Mouse (Mus musculus): ENCODE measurements around the gene Gata1.
"Not testable (repeated sequence)": the region's sequence is repeated elsewhere in the genome, so short reads cannot be mapped to it uniquely, and the experiment has no call there.

Gene Gata1

DNA sequence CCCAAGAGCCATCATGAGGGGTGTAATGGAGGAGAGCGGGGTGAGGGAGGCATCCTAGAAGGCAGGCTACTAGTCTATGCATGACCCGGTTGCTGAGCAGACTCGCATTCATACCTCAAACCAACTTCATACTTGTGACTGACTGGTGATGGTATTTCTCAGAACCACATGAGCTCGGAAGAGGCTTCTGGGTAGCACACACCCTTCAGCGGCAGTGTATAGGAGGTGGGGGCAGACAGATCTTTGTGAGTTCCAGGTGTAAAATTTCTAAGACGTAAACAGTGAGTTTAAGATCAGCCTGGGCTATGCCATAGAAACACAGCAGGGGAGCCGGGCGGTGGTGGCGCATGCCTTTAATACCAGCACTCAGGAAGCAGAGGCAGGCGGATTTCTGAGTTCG is at the start of gene Gata1:
Gene Gata1, minus strand, starts transcription at position 180 of the 400 bp plus-strand sequence.
- in situ Hi-C loops (cut with MboI, MseI): no loop called here

DNA sequence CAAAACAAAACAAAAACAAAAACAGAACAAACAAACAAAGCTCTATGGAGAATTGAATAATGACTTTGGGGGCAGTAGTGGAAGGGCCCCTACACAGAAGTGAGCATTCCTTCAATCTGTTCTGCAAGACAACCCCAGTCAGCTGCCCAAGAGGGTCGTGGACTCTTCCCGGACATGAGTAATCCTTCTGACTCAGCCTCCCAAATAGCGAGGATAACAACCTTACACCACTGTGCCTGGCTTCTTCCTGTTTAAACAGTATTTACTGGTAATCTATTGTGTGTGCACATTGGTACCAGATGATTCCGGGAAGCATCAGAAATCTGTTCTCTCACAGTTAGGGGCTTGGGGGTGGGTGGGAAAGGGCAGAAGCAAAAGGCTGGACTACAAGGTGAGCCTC is 48.9 kb upstream of the Gata1 start:
- in situ Hi-C loops (cut with MboI, MseI): no loop called here

DNA sequence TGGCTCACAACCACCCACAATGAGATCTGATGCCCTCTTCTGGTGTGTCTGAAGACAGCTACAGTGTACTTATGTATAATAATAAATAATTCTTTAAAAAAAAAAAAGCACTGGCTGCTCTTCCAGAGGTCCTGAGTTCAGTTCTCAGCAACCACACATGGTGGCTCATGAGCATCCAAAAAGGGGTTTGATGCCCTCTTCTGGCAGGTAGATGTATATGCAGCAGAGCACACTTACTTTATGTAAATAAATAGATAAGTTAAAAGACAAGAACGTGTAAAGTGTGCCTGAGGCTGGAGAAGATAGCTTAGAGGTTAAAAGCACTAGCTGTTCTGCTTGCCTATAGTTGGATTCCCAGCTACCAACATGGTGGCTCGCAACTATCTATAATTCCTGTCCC is 46.9 kb upstream of the Gata1 start:
- in situ Hi-C loops (cut with MboI, MseI): loop anchor here (5.0 kb wide), 1 partner anchor 87 kb away; no protein-coding TSS in a partner anchor

DNA sequence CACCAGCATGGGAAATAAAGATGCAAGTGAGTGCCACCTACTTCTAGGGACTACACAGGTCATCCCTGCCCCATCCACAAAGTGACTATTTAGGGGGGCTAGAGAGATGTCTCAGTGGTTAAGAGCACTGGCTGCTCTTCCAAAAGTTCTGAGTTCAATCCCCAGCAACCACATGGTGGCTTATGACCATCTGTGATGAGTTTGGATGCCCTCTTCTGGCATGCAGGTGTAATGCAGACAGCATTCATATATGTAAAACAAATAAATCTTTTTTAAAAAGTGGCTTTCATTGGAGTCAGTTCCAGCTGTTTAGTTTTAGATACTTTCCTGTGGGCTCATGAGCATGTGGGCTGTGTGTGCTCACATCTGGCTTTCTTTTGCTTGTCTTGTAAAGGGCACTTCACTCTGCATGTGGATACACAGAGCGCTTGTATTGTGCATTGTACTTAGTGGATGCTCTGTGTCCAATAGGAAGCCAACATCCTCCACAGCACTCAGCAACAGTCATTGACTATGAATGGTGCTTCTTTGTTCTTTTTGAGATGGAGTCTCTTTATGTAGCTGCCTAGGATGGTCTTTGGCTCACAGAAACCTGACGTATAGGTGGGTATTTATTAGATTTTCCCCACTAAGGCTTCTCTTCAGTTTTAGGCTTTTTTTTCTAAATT is 42.4 kb upstream of the Gata1 start:
- in situ Hi-C loops (cut with MboI, MseI): loop anchor here (5.0 kb wide), 1 partner anchor 83 kb away; no protein-coding TSS in a partner anchor

DNA sequence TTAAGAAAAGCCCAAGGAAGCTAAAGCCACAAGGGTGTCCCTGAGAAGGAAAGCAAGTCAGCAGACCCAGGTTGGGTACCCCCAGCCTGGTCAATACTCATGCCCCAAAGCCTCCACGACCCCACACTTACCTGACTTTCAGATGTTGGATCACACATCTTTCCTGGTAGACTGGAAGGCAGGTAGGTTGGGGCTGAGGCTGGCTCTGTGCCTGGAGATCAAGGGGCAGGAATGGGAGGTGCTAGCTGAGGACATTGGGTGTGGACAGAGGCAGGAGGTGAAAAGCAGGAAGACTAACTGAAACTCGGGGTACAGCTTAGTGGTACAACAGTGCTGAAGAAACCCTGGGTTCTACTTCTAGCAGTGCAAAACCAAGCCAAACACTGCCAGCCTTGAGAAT is 40.4 kb upstream of the Gata1 start, which contains the start of gene Glod5:
Gene Glod5, minus strand, starts transcription at position 207 of the 400 bp plus-strand sequence.
- in situ Hi-C loops (cut with MboI, MseI): loop anchor here (10.0 kb wide), 1 partner anchor 103 kb away; the partner anchor contains the start of gene Pcsk1n

DNA sequence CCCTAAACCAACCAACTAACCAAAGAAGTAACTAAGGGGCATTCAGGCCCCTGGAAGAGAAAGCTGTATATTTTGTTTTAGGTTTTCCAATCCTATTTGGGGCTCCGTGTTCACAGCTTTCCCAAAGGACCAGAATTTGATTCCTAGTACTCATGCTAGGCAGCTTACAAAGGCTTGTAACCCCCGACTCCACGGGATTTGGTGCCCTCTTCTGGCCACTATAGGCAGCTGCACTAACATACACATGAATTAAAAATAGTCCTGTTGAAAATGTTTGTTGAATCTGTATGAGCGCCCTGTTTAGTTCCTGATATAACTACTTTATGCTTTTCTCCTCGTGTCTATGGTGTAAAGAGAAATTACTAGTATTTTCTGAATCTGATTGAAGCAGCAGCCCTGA is 39.3 kb upstream of the Gata1 start:
- in situ Hi-C loops (cut with MboI, MseI): loop anchor here (10.0 kb wide), 1 partner anchor 102 kb away; the partner anchor contains the start of gene Pcsk1n

DNA sequence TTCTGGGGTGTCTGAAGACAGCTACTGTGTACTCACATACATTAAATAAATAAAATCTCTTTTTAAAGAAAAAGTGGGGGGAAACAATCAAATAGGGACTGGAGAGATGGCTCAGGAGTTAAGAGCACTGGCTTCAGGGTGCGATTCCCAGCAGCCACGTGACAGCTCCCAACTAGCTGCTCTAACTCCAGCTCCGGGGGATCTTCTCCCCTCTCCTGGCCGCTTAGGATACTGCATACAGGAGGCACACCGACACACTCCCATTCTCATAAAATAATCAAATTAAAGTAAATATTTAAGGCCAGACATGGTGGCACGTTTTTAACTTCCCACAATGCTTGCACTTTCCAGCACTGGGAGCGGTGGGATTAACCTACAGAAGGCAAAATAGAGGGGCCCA is 37.8 kb upstream of the Gata1 start:
- in situ Hi-C loops (cut with MboI, MseI): loop anchor here (10.0 kb wide), 1 partner anchor 101 kb away; the partner anchor contains the start of gene Pcsk1n

DNA sequence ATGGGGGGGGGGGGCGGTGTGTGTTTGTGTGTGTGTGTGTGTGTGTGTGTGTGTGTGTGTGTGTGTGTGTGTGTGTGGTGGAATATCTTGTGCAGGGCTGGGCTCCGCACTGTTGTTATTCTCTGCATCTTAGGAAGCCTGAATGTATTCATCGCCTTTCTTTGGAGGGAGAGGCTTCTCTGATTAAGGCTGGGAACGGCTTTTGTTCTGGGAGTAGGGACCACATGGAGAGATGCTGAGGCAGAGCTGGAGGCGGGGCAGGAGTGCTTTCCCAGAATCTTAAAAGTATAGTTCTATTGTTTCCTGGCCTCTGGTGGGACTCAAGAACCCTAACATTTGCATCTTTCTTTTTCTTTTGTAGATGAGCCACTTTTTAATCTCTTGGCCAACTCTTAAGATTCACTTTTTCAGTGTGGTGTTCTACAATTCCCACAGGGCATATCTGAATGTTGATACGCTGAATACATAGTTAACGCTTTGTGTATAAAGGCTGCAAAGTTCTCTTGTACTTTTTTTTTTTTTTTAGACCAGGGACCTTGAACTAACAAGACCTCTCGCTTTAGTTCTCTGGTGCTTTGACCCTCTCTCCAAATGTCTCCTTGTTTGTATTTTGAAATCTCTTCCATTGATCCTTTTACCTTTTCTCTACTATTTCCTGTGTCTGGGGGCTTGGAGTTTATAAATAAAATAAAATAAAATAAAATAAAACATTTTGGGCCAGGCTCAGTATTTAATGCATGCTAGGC is 35.9 kb upstream of the Gata1 start:
- in situ Hi-C loops (cut with MboI, MseI): loop anchor here (10.0 kb wide), 1 partner anchor 99 kb away; the partner anchor contains the start of gene Pcsk1n

DNA sequence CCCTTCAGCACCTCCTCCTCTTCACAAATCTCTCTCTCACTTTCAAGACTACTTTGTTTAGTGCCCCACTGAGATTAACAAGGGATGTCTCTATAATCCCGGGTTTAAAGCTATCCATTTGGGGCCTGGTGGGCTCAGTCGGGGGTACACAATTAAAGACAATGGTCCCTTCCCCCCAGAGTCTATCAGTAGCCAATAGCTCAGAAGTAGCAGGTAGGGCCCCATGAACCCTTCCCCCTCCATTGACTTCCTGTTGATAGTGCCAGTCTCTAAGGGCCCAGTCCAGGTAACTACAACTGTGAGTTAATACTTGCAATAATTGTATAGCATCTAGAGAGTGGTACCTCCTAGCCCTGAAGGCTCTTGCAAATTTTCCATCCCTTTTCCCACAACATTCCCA is 35.3 kb upstream of the Gata1 start:
- in situ Hi-C loops (cut with MboI, MseI): loop anchor here (10.0 kb wide), 1 partner anchor 98 kb away; the partner anchor contains the start of gene Pcsk1n

DNA sequence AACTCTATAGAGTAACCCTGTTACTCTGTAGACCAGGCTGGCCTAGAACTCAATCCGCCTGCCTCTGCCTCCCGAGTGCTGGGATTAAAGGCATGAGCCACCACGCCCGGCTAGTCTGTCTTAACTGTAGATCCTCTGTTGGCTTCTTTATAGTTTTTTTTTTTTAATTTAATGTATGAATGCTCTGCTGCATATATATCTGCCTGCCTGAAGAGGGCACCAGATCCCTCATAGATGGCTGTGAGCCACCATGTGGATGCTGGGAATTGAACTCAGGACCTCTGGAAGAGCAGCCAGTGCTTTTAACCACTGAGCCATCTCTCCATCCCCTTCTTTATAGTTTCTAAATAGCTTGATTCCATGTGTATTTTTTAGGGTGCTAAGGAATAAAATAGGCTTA is 31.5 kb upstream of the Gata1 start:
- in situ Hi-C loops (cut with MboI, MseI): not testable (repeated sequence)

DNA sequence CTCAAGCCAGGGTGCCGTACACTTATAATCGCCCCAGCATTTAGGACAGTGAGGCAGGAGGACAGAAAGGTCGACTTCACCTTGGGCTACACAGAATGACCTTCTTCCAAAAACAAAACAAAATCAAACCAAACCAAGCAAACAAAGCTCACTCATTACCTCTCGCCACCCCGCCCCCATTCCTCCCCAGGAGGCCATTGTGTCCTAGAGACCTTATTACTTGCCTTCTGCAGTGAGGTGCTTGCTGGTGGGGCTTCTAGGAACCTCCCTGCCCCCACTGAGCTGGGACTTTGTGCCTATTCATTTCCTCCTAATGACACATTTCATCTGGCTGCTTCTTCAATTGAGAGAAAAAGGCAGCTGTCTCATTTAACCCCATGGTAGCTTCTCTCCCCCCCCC is 30.7 kb upstream of the Gata1 start:
- in situ Hi-C loops (cut with MboI, MseI): no loop called here

DNA sequence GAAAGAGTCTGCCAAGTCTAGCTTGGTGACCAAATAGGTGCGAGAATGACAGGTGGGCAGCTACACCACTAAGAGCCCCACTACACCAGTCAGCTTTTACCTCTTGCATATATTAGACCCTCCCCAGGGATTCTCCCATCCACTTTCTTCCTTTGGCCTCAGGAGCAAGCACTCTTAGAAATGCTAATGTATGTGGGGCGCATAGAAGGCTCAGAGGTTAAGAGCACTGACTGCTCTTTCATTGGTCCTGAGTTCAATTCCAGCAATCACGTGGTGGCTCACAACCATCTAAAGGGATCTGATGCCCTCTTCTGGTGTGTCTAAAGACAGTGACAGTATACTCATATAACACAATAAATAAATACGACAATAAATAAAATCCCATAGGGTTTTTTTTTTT is 25.1 kb upstream of the Gata1 start:
- in situ Hi-C loops (cut with MboI, MseI): no loop called here

DNA sequence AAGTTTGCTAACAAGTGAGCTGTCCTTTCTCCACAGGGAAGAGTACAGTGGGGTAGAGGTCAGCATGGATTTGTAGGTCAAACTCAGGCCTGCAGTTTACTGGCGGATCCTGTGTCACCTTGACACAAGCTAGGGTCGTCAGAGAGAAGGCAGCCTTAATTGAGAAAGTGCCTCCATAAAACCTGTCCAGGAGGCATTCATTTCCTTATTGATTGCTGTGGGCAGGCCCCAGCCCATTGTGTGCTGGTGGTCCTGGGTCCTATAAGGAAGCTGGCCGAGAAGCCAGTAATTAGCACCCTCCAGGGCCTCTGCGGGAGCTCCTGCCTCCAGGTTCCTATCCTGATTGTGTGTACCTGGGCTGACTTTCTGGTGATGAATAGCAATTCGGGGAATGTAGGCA is 24.1 kb upstream of the Gata1 start:
- in situ Hi-C loops (cut with MboI, MseI): no loop called here

DNA sequence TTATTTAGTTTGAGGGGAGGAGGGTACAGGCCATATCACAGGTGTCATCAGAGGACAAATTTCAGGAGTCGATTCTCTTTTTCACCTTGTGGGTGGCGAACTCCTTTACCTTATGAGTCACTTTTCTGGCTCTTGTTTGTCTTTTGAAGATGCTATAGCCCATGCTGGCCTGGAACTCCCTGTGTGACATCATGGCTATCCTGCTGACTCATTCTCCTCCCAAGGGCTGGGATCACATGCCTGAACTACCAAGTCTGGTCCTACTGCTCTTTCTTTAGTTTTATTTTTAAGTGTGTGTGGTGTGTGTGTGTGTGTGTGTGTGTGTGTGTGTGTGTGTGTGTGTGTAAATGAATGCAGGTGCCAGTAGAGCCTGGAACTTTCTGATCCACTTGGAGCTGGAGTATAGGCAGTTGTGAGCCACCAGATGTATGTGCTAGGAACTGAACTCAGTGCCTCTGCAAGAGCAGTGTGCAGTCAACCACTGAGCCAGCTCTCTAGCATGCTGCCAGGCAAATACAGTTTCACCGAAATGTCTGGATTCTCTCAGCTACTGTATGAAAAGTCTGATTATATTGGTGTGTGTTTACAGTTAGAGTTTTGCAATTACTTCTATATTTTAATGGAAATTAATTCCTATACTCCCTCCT is 22.8 kb upstream of the Gata1 start:
- in situ Hi-C loops (cut with MboI, MseI): no loop called here

DNA sequence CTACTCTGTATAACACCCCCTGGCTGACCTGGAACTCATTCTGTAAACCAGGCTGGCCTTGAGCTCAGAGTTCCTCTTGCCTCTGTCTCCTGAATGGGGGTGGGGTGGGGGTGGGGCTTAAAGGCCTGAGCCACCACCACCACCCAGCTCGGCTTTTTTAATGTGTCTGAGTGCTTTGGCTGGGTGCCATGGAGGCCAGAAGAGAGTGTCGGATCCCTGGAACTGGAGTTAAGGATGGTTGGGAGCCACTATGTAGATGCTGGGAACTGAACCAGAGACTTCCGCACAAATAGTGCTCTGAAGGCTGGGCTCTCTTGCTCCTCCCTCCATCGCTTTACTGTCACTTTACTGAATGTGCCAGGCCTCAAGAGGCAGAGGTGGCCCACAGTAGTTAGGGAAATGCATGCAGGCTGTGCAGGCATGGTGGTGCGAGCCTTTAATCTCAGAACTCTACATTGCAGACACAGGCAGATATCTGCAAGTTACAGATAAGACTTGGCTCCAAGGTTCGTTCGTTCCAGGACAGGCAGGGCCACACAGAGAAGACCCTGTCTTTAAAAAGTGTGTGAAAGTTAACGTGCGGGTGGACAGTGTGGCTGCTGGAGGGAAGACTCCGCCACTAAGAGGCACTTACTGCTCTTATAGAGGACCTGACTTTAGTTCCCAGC is 15.3 kb upstream of the Gata1 start:
- in situ Hi-C loops (cut with MboI, MseI): no loop called here

DNA sequence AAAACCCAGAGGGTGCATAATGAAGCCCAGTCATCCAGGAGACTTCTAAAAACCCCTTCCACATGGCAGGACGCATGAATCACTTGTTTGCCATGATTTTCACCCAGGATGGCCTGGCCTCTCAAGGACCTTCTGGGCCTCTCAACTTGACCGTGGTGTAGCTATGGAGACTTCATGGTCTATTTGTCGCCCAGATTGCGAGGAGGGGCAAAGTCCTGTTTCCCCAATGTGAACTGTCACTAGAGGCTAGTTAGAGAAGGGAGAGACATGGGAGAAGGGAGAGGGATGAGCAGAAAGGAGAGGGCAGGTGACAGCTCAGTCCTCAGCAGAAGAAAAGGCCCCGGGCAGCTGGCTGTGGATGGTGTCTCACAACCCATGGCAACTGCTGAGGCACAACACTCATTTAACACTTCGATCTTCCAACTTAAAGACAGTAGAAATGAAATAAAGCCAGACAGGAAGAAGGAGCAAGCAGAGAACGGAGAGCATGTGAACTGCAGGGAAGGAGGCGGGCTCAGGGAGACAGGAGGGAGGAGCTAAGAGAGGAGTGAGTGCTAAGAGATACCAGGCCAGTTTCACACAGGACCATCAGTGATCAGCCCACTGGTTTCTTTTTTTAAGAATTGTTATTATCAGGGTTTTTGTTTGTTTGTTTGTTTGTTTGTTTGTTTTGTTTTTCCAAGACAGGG is 14.7 kb upstream of the Gata1 start:
- in situ Hi-C loops (cut with MboI, MseI): no loop called here

DNA sequence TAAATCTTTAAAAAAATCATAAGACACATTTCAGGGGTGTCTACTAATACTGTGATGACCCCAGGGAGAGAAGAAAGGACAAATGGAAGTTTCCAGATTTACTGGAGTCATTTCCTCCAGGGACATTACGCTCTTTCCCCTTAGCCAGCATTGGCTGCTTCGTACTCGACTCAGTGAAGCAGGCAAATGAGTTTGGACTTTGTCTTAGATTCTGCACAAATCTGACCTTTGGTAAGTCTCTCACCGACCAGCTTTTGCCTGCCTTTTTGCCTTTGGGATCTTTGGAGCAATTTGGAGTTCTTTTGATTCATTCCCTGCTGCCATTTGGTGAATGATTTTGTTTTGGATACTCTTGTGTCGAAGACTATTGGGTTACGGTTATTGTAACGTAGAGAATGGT is 3.5 kb upstream of the Gata1 start:
- in situ Hi-C loops (cut with MboI, MseI): no loop called here

DNA sequence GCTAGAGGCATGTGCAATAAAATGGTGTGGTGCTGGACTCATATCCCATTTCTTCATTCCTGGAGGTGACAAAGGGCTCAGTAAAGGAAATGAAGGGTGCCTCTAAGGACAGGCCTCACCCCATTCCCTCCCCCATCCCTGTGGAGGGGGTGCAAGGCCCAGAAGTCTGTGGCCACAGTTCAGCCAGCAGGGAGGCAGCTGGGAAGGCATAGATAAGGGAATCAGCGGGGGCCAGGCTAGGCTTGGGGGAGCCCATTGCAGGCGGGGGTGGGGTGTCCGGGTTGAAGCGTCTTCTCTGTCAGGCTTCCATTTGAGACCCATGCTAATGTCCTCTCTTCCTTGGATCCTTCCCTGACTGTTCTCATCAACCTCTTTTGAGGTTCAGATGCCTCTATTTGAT is 6.6 kb downstream of the Gata1 start:
- in situ Hi-C loops (cut with MboI, MseI): no loop called here

DNA sequence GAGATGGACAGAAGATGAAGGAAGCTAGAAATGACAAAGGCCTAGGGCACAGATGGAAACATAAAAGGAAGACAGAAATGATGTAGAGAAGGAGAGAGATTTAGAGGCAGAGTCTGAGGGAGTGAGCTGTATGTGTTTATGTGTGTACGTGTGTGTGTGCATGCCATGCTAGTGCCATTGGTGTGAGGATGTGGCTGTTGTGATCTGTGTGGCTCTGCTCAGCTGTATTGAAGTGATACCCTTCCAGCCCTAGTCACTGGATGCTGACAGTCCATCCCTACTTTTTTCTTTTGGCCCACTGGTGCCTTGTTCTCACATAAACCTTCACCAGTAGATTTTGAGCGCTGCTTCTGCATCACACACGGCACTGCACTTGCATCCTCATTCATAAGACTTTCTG is 9.0 kb downstream of the Gata1 start:
- in situ Hi-C loops (cut with MboI, MseI): no loop called here

DNA sequence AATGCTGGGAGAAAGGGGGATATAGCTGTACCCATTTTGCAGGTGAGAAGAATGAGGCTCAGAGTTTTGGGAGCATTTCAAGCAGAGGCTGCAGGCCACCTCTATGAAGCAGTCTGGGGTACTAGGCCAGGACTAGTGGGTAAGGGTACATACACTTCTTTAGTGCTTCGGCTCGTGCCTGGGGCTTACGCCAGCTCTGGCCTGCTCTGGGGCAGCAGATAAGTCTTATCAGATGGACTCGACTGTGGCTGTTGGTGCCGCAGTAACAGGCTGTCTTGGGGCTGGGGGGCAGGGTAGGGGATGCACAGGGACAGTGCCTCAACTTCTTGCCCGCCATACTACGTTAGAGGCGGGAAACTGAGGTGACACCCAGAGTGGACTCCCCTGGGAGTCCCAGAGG is 9.6 kb downstream of the Gata1 start:
- in situ Hi-C loops (cut with MboI, MseI): no loop called here

DNA sequence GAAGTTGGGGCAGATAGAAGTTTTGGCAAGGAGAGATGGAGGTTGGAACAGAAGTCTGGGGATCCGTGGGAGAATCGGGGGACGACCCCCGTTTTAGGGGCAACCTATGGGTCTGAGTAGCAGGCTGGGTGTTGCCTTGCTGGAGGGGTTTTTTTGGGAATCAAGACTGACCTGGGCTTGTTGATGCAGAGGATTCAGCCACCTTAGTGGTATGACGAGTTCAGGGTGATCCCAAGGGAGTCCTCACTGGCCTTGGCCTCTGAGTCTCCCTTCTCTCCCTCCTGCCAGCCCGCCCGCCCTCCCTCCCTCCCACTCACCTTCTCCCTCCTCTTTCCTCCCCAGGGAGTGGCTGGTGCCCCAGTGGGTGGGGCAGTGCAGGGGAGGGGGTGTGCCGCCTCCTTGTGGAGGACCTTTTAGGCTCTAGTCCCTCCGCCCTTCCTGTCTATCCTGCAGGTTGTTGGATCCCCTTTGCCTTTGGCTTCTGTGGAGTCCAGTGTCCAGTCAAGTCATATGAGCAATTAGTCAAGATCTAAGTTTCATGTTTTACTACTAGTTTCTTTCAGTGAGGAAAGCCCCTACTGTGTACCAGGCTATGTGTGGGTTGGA is 10.2 kb downstream of the Gata1 start:
- in situ Hi-C loops (cut with MboI, MseI): no loop called here
